Mouse (Mus musculus) spleen, embryonic (tissue): ENCODE results near the gene Runx1.

Experiments used
- CTCF ChIA-PET: fragments of 350-600 bp; sonication (Branson Sonifier 250); formaldehyde crosslinking; loops from one replicate; lab custom pipeline; 2022; lab: Charles Lee

Gene Runx1

DNA sequence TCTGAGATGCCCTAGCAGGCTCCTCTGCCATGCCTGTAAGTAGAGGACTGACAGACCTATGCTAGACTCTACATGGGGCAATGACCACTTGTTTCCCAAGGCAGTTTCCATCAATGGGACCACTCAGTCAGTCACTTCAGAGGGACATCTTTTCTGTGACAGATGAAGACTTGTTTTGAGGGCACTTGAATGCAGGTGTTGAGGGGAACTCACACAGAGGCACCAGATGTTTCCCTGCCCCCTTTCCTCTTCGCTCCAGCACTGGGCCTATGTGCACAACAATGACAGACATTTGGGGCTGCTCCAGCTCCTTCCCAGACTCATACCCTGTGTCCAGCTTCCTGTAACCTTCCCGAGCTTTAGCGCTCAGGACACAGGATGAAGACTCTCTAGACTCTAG, 65.9 kb downstream of the Runx1 start:
- CTCF ChIA-PET, result no interaction called here

GRCm38 (mm10) chr16:92757564-92757963, 68.4 kb downstream of the Runx1 start:
- CTCF ChIA-PET, result interaction anchor here (0.6 kb wide), 1 partner anchor 44 kb away, joined by 14 read pairs; no protein-coding TSS in a partner anchor

- CTCF ChIA-PET, result interaction anchor here (0.6 kb wide), 1 partner anchor 39 kb away, joined by 4 read pairs; no protein-coding TSS in a partner anchor
Observed at GRCm38 (mm10) chr16:92753944-92754343, 72.0 kb downstream of the Runx1 start.

GRCm38 (mm10) chr16:92753139-92753538, 72.8 kb downstream of the Runx1 start:
- CTCF ChIA-PET, result no interaction called here

GRCm38 (mm10) chr16:92748272-92748671, 77.7 kb downstream of the Runx1 start:
- CTCF ChIA-PET, result no interaction called here

GRCm38 (mm10) chr16:92747062-92747461, 78.9 kb downstream of the Runx1 start:
- CTCF ChIA-PET, result no interaction called here

DNA sequence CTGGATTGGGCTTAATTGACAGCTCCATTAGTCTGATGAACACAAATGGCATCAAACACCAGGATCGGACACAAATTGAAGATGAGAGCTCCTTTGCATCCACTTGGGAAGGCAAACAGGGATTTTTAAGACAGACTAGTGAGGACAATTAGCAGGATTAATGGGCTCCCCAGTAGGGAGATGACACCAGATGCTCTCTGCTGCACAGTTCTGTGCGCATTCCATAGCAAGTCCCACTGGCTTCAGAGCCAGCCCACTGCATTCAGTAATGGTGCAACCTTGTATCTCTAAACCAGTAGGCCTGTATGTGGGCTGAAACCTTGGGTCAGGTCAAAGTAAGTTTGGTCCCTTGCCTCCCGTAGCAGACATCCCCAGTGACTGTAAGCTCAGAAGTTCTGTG, 80.7 kb downstream of the Runx1 start:
- CTCF ChIA-PET, result no interaction called here

DNA sequence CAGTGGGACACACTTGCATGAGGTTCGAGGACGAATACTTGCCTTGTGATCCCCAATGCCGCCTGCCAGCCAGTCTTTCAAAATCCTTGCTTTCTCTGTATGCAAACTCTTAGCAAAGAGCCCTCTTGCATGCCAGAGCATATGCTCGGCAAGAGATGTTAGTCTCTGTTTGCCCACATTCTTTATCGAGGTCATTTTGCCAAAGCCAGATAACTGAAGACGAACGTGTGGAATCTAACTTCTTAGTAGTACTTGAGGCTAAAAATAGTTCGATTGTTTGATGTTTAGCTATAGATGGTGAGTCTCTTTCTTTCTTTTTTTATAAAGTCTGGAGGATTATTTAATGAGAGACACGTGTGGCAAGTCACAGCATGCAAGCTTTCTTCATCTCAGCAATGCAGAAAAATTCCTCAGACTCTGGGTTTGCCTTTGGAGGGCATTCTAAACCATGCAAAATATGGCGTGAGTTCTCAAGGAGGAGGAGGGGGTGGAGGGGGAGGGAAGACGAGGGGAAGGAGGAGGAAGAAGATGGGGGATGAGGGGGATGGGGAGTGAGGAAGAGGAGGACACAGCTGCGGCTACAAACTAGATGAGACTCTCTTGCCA, 81.7 kb downstream of the Runx1 start:
- CTCF ChIA-PET, result no interaction called here

DNA sequence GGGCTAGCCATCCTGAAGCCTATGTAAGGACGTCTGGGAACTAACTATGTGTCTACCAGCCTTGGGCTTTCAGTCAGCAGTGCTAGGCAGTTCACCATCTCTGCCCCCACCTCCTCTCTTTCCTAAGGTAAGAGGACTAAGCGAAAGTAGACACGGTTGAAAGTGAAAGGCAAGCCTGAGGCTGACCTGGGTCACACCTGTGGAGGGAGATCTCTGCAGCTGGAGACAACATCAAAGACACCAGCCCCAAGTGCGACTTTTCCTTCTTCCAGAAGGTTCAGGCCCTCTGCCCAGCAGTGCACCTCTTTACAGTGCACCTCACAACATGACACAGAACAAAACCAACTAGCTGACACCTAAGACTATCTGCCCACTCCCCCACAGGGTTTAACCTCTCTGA, 82.2 kb downstream of the Runx1 start:
- CTCF ChIA-PET, result no interaction called here

DNA sequence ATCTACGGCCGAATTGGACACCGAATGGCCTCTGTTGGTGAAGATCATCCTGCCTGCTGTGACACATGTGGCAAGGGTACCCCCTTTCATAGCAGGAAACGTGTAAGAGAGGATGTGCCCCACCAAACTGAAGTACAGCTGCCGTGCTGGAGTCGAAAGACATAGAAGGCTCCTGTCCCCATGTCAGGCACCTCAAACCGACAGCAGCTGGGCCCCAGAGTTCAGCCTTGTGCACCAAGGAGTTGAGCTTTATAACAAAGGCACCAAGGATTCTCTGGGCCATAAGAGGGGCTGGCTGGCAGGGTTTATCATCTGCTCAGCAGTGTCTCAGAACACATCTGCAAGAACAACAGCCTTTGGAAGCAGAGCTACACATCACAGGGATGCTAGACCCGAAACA, 84.6 kb downstream of the Runx1 start:
- CTCF ChIA-PET, result interaction anchor here (0.5 kb wide), 1 partner anchor 16 kb away, joined by 3 read pairs; no protein-coding TSS in a partner anchor

GRCm38 (mm10) chr16:92740541-92740940, 85.4 kb downstream of the Runx1 start:
- CTCF ChIA-PET, result interaction anchor here (0.5 kb wide), 1 partner anchor 23 kb away, joined by 3 read pairs; no protein-coding TSS in a partner anchor

DNA sequence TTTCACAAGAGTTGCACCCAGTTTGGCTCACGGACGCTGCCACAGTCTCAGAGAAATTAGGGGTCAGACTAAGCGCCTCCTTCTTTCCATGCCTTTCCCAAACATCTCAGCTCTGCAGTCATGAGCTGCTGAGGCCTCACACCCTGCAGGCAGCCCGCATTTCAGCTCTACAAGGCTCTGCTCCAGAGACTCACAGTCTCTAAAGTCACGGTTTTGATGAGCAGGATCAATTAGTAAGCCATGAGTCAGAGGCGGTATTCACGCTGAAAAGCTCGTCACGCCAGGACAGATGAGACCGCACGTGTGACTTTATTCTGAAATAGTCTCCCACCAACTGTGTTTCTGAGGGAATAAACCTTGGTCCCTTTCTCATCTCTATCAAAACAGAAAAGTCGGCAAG, 86.0 kb downstream of the Runx1 start:
- CTCF ChIA-PET, result interaction anchor here (0.5 kb wide), 1 partner anchor 23 kb away, joined by 3 read pairs; no protein-coding TSS in a partner anchor

DNA sequence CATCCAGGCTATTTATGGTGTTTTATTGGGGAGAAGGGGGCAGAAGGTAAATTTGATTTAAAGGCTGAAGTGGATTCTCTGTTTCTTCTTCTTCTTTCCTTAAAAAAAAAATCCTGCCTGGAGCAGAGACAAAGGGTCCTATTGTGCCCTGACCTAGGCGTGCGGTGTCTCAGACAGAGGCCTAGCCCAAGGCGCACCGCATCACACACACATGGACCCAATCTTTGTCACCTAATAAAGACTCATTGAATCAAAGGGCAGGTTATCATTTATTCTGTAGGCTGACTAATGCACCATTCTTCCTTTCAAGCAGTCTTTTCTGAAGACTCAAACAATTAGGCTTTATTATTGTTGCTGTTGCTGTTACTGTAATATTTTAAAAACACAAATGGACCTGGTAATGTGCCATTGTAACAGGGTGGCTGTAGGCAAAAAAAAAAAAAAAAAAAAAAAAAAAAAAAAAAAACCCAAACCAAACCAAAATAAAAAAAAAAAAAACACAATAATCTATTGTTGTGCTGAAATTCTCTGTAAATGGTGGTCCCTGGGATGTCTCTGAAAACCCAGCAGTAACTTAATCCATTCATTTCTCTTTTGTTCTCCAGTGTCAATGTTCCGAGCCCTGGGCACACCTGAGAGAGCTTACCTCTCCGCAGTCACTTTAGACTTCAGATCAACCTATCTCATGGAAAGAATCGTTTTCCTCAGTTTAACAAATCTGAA, 86.7 kb downstream of the Runx1 start:
- CTCF ChIA-PET, result interaction anchor here (0.6 kb wide), 1 partner anchor 73 kb away, joined by 3 read pairs; no protein-coding TSS in a partner anchor

DNA sequence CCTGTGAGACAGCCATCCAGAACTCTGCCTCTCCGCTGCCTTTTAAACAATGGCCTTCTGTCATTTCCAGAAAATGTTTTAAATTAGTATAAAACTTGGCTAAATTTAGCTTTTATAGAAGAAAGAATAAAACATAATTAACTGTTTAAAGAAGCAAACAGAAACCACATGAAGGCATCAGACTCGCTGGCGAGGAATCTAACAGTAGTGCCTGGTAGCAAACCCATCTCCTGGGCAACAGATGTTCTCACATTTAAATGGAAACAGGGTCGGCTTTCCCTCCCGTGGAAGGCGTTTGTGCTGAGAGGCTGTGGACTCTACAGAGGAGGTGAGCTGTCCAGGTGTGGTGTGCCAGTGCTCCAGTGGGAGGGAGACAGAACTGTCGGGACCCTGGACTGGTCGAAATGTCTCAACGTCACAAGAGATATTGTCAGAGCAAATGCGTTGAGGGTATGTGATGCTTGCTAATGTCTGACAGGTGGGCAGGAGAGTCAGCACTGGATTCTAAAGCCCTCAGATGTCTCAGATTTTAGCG, 87.4 kb downstream of the Runx1 start:
- CTCF ChIA-PET, result no interaction called here

GRCm38 (mm10) chr16:92726870-92727269, 99.1 kb downstream of the Runx1 start:
- CTCF ChIA-PET, result interaction anchor here (0.7 kb wide), 2 partner anchors 428 to 1777 kb away, joined by 4 to 9 read pairs; no protein-coding TSS in a partner anchor

DNA sequence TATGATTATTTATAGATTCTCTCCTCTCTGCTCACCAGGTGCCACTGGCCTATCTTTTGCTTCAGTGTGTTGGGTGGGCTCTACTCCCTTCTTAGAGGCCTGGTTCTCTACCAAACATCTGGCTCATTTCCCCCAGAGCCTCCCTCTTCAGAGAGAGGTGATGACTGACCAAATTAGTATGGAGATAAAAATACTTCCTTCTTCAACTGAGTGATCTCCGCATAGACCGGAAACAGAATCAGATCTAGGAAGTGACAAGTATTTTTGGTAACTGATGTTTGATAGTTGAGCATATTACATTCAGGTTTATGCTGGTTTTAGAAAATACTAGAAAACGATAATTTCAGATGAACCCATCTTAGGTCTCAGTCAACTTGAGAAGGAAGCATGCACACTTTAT, 101.4 kb downstream of the Runx1 start:
- CTCF ChIA-PET, result interaction anchor here (0.7 kb wide), 1 partner anchor 17 kb away, joined by 3 read pairs; no protein-coding TSS in a partner anchor

DNA sequence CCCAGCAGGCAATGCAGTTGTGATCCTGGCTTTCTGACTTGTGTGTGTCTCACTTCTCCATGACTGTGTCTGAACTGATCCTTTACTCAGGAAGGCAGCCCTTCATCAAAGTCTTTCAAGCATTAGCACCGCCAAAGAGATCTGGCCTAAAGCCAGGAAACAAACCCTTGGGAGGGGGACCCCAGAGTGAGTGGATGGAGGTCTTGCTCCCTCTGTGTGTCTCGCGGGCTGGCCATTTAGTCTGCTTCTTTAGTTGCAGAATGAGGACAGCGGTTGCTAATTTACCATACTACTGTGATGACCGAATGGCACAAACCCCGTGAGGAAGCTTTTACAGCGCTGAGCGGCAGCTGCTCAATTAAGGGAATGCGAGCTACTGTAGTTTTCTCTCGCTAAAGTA, 105.3 kb downstream of the Runx1 start:
- CTCF ChIA-PET, result no interaction called here

- CTCF ChIA-PET, result no interaction called here
Observed at GRCm38 (mm10) chr16:92719725-92720124, 106.2 kb downstream of the Runx1 start.

DNA sequence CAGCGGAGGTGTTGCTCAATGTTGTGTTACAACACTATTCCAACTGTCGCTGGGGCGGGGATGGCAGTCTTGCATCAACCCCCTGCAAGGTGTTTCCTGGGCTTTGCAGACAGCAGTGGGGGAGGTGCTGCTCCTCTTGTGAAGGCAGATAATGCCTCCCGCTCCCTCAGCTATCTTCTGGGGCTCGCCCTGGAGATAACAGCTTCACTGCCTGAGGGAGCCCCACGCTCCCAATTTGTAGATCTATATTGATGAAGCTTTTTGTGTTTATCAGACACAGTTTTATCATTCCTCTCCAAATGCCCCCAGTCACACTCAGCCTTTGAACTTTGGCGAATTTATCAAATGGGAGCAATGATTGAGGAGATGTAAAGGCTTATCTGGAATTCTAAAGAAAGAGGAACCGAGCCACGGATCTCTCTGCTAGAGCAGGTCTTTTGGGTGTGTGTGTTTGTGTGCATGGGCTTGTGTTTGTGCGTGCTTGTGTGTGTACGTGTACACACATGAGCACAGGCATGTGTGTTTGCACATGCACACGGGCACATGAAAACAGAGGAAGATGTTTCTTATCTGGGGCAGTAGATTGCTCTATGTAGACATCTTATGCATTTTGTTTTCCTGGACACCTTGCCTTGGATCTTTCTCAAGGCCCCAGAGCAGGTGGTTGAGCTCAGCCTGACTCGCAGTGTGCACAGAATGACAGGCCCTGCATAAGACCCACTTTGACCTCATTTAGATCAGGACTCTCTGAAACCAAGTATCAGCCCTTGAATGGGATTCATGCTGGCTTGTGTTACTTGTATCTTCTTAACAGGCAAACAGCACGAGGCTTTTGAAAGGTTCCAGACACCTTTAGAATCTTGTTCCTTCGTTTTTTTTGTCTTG, 110.1 kb downstream of the Runx1 start:
- CTCF ChIA-PET, result interaction anchor here (0.6 to 0.7 kb wide), 4 partner anchors 10 to 93 kb away, joined by 3 to 14 read pairs (median 4); no protein-coding TSS in a partner anchor

DNA sequence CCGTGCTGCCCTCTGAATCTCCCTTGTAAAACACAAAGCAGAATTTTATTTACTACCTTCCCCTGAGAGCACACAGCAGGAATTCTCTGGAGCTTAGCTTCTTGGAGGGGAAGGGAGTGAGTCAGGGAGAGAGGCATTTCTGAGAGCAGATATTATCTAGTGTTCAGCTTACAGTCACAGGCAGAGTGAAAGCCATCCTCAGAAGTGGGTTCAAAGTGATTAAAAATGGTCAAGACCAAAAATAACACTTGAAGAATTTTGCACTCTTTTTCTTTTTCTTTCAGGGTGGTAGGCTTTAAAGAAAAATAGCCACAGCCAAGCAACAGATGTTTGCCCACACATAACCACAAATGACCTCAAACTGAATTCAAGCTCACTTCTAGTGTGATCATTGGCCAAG, 115.8 kb downstream of the Runx1 start:
- CTCF ChIA-PET, result interaction anchor here (0.5 to 0.7 kb wide), 2 partner anchors 10 to 12 kb away, joined by 3 to 6 read pairs; no protein-coding TSS in a partner anchor

GRCm38 (mm10) chr16:92708718-92709117, 117.2 kb downstream of the Runx1 start:
- CTCF ChIA-PET, result no interaction called here
